Mouse (Mus musculus) v-Abl transformed pro-B cells (cell line): ENCODE measurements around the gene Gm49661.

Source experiments
- in situ Hi-C, 2 experiments: fragments of 400-800 bp; cut with MboI; formaldehyde crosslinking; loops; one replicate each; pipeline ENCODE4 v1.15.1; 2025; ENCODE audit not compliant: unreplicated experiment in 2 of 2

The Gm49661 gene

GRCm38 (mm10) chr8:84985049-84985683 is 15.9 kb upstream of the Gm49661 start:
- in situ Hi-C loops, result loop anchor here in 1 of 2 experiments (25.0 kb wide), 1 partner anchor 427 kb away; no protein-coding TSS in a partner anchor

DNA sequence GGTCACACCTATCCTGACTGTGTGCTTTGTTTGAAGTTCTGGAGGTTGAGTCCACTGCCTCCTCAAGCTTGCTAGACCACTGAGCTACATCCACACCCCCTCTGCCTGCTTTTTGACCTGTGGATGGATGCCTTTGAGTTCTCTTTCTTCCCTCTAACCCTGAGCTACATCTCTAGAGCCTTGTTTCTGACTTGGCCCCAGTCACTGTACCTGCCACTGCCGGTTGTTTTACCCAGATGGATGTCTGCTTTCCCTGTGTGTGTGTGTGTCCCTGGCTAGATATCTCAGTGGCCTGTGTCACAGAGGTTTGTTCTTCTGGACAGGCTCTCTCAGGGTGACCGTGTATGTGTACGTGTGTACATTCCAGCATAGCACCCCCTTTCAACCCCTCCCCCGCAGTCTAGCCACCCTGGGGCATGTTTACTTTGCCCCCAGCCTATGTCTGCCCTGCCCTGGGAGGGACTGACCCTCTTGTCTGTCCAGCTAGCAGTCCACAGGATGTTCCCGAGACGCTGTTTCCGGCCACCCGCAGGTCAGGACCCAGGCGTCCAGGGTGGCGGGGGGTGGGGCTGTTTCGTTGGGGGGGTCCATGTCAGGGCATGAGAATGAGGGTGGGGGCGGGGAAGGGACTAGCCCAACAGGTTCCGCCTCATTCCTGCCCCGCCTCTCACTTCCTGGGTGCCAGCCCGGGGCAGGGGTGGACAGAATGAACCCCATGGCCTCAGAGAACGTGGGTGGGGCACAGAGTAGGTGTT is 15.2 kb upstream of the Gm49661 start:
- in situ Hi-C loops, result loop anchor here in 1 of 2 experiments (25.0 kb wide), 1 partner anchor 428 kb away; no protein-coding TSS in a partner anchor

DNA sequence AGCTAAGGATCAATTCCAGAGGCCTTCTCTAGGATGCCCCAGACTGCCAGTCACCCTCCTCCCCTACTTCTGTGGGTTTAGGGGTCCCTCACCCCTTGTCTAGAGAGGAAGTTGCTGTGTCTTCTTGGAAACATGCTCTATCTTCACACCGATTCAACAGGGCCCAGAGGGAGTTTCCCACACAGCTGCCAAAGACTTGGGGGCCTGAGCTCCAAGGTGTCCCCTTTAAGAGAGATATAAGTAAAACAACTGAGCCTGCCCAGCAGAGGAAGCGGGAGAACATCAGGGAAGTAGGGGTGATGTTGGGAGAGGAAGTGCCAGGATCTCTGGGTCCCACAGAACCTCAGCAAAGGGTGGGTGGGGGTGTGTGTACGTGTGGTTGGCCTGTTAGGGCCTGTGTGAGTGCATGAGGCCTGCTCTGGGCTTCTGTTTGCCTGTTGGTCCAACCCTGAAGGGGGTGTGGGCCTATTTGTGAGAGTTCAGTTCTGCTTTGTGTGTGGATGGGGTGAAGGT is 13.3 kb upstream of the Gm49661 start:
- in situ Hi-C loops, result loop anchor here in 1 of 2 experiments (25.0 kb wide), 1 partner anchor 430 kb away; no protein-coding TSS in a partner anchor

GRCm38 (mm10) chr8:84981644-84982498 is 12.6 kb upstream of the Gm49661 start:
- in situ Hi-C loops, result loop anchor here in 1 of 2 experiments (25.0 kb wide), 1 partner anchor 430 kb away; no protein-coding TSS in a partner anchor

GRCm38 (mm10) chr8:84980622-84981358 is 11.6 kb upstream of the Gm49661 start:
- in situ Hi-C loops, result loop anchor here in 1 of 2 experiments (25.0 kb wide), 1 partner anchor 432 kb away; no protein-coding TSS in a partner anchor

- in situ Hi-C loops, result loop anchor here (5.0 to 25.0 kb wide), 6 partner anchors 45 to 432 kb away; partner anchors contain the start of genes Asna1 (in 1 of the 2), Lyl1 (in 1 of the 2) and Trir (in 1 of the 2)
These were observed 10.6 kb upstream of the Gm49661 start for GRCm38 (mm10) chr8:84979599-84980421.

- in situ Hi-C loops, result loop anchor here (5.0 to 25.0 kb wide), 6 partner anchors 46 to 434 kb away; partner anchors contain the start of genes Asna1 (in 1 of the 2), Lyl1 (in 1 of the 2) and Trir (in 1 of the 2)
These were observed 9.2 kb upstream of the Gm49661 start, which contains the start of gene Junb for GRCm38 (mm10) chr8:84978248-84978940. Gene Junb (minus strand): TSS chr8:84978718.

GRCm38 (mm10) chr8:84977435-84978247 is 8.4 kb upstream of the Gm49661 start:
- in situ Hi-C loops, result loop anchor here (5.0 to 25.0 kb wide), 6 partner anchors 47 to 435 kb away; partner anchors contain the start of genes Asna1 (in 1 of the 2), Lyl1 (in 1 of the 2) and Trir (in 1 of the 2)

- in situ Hi-C loops, result loop anchor here (5.0 to 25.0 kb wide), 6 partner anchors 48 to 435 kb away; partner anchors contain the start of genes Asna1 (in 1 of the 2), Lyl1 (in 1 of the 2) and Trir (in 1 of the 2)
These were observed 7.7 kb upstream of the Gm49661 start for GRCm38 (mm10) chr8:84976763-84977434.

- in situ Hi-C loops, result loop anchor here (5.0 to 25.0 kb wide), 6 partner anchors 49 to 436 kb away; partner anchors contain the start of genes Asna1 (in 1 of the 2), Lyl1 (in 1 of the 2) and Trir (in 1 of the 2)
These were observed 7.0 kb upstream of the Gm49661 start for GRCm38 (mm10) chr8:84976031-84976762.

DNA sequence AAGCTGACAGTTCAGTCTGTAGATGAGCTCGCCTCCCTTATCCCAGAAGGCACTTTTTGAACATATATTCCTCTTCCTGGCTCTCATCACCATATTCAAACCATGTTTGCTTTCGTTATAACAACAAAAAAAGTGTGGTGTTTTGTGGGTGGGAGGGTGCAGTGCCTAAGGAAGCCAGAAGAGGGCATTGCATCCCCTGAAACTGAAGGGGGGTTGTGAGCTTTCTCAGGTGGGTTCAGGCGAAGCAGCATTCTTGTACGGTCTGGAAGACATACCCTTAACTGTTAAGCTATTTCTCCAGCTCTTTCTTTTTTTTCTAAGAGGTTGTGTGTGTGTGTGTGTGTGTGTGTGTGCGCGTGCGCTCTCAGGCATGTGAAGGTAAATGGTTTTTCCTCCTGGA is 6.2 kb upstream of the Gm49661 start:
- in situ Hi-C loops, result loop anchor here (5.0 to 25.0 kb wide), 6 partner anchors 49 to 437 kb away; partner anchors contain the start of genes Asna1 (in 1 of the 2), Lyl1 (in 1 of the 2) and Trir (in 1 of the 2)

GRCm38 (mm10) chr8:84974543-84975142 is 5.4 kb upstream of the Gm49661 start:
- in situ Hi-C loops, result loop anchor here (5.0 to 25.0 kb wide), 9 partner anchors 50 to 1613 kb away; partner anchors contain the start of genes Abcc12 (in 1 of the 2), Asna1 (in 1 of the 2), Lyl1 (in 1 of the 2) and Trir (in 1 of the 2)

DNA sequence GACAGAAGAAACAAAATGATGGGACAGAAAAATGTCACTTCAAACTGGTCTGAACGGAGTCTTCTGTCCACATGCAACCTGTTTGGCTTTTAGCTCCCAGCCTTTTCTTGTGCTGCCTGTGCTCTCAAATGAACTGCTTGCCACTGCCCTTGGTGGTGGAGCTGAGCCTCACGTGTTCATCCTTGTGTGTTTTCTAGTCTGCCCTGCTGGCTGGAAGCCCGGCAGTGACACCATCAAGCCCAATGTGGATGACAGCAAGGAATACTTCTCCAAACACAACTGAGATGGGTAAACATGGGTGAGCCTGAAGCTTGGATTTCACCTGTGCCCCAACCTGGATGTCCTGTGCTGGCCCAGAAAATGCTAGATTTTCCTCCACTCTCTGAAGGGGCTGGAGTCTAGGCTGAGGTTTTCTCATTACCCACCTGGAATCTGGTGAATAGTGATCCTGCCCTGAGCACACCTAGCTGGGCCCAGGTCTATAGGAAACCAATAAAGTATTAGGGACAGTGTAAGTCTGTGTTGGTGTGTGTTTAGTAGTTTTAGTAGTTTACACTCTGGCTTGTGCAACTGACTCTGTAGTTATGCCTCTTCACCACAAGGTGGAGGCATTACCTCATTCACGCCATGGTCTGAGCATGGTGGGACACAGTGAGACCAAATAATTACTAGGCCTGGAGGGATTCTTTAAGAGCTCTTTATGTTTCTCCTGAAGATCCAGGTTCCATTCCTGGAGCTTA is 4.7 kb upstream of the Gm49661 start:
- in situ Hi-C loops, result loop anchor here (5.0 to 25.0 kb wide), 7 partner anchors 51 to 1613 kb away; partner anchors contain the start of genes Abcc12 (in 1 of the 2), Asna1 (in 1 of the 2) and Trir (in 1 of the 2)

DNA sequence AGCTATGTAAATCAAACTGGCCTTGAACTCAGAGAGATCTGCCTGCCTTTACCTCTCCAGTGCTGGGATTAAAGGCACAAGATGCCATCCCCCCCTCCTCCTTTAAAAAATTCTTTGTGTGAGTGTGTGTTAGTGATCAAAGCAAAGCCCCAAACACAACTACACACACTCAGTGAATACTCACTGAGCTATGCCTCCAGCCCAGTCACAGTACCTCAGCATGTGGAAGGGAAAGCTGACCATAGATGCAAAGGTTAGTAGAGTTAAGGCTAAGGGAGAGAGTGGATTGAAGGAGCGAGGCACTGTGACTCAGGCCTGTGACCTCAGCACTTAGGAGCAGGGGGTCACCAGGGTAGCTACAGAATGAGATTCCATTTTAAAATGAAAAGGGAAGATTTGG is 3.8 kb upstream of the Gm49661 start:
- in situ Hi-C loops, result loop anchor here (5.0 to 25.0 kb wide), 7 partner anchors 52 to 1614 kb away; partner anchors contain the start of genes Abcc12 (in 1 of the 2), Asna1 (in 1 of the 2) and Trir (in 1 of the 2)
